Mouse (Mus musculus): ENCODE data around the gene Gtf3c5. TPM values are rescaled to one million over a fixed set of nuclear protein-coding genes. Genes with fewer than 3 reads are reported as not detected.

The Gtf3c5 gene
- polyA plus RNA-seq, 1 experiment from 2014 or later, result 57.9 TPM

GRCm38 (mm10) chr2:28617498-28618486, 34.2 kb upstream of the Gtf3c5 start:
- no peak for DNase-seq (ENCODE audit: low spot score)
- no peaks in the 10 kb centered on the region for H3K36me3 ChIP-seq (replicated peaks)
- H3K27me3 ChIP-seq (replicated peaks; ENCODE audit: low read depth, poor library complexity, severe bottlenecking), result peaks cover 53% of the 10 kb centered on the region
- 81% methylated on average over 8 of the region's 8 CpGs for WGBS
- H3K27ac ChIP-seq (replicated peaks), result no peak overlapping the region
- peaks cover 13% of the 10 kb centered on the region for H3K4me1 ChIP-seq
- no peak overlapping the region for H3K4me3 ChIP-seq
- H3K9me3 ChIP-seq, result no peaks in the 10 kb centered on the region

GRCm38 (mm10) chr2:28616874-28617273, 33.3 kb upstream of the Gtf3c5 start:
- no peaks in the 10 kb centered on the region for H3K36me3 ChIP-seq (replicated peaks)
- H3K4me1 ChIP-seq, result peaks cover 10% of the 10 kb centered on the region
- no peak overlapping the region for H3K4me3 ChIP-seq
- DNase-seq (ENCODE audit: low spot score), result no peak
- WGBS, result 78% methylated on average over 9 of the region's 9 CpGs
- H3K9me3 ChIP-seq, result no peaks in the 10 kb centered on the region
- peaks cover 44% of the 10 kb centered on the region for H3K27me3 ChIP-seq (replicated peaks; ENCODE audit: low read depth, poor library complexity, severe bottlenecking)
- no peak overlapping the region for H3K27ac ChIP-seq (replicated peaks)

GRCm38 (mm10) chr2:28616358-28616757, 32.8 kb upstream of the Gtf3c5 start:
- no peak for DNase-seq (ENCODE audit: low spot score)
- WGBS, result 32% methylated on average over 5 of the region's 5 CpGs

GRCm38 (mm10) chr2:28613599-28613998, 30.0 kb upstream of the Gtf3c5 start:
- no peak for DNase-seq (ENCODE audit: low spot score)
- Histone ChIP-seq H3K9me3 (no peaks in the 10 kb centered on the region), H3K27ac (replicated peaks) (no peak overlapping the region), H3K4me1 (peaks cover 16% of the 10 kb centered on the region), H3K27me3 (replicated peaks; ENCODE audit: low read depth, poor library complexity, severe bottlenecking) (peaks cover 14% of the 10 kb centered on the region), H3K36me3 (replicated peaks) (no peaks in the 10 kb centered on the region), H3K4me3 (no peak overlapping the region)
- 93% methylated on average over 10 of the region's 10 CpGs for WGBS

More at GRCm38 (mm10) chr2:28616358-28616757, 32.8 kb upstream of the Gtf3c5 start:
- Histone ChIP-seq H3K4me3 (no peak overlapping the region), H3K36me3 (replicated peaks) (no peaks in the 10 kb centered on the region), H3K27me3 (replicated peaks; ENCODE audit: low read depth, poor library complexity, severe bottlenecking) (peaks cover 39% of the 10 kb centered on the region), H3K27ac (replicated peaks) (no peak overlapping the region), H3K4me1 (peaks cover 10% of the 10 kb centered on the region), H3K9me3 (no peaks in the 10 kb centered on the region)

- Histone ChIP-seq H3K4me3 (no peak overlapping the region), H3K27me3 (replicated peaks; ENCODE audit: low read depth, poor library complexity, severe bottlenecking) (peaks cover 6% of the 10 kb centered on the region; the same call in 1 of the 2 replicates), H3K4me1 (peaks cover 20% of the 10 kb centered on the region), H3K27ac (replicated peaks) (no peak overlapping the region), H3K9me3 (no peaks in the 10 kb centered on the region), H3K36me3 (replicated peaks) (no peaks in the 10 kb centered on the region)
- WGBS, result 63% methylated on average over 10 of the region's 10 CpGs
- no peak for DNase-seq (ENCODE audit: low spot score)
These were observed 29.0 kb upstream of the Gtf3c5 start for GRCm38 (mm10) chr2:28612436-28613063.

- H3K27ac ChIP-seq (replicated peaks), result no peak overlapping the region
- no peaks in the 10 kb centered on the region for H3K36me3 ChIP-seq (replicated peaks)
- no peaks in the 10 kb centered on the region; the same call in 1 of the 2 replicates for H3K27me3 ChIP-seq (replicated peaks; ENCODE audit: low read depth, poor library complexity, severe bottlenecking)
- no peak overlapping the region for H3K4me3 ChIP-seq
- WGBS, result 87% methylated on average over 17 of the region's 17 CpGs
- H3K4me1 ChIP-seq, result peaks cover 29% of the 10 kb centered on the region
- H3K9me3 ChIP-seq, result no peaks in the 10 kb centered on the region
- DNase-seq (ENCODE audit: low spot score), result no peak
These were observed 27.8 kb upstream of the Gtf3c5 start for GRCm38 (mm10) chr2:28611407-28611787.

- no peak for DNase-seq (ENCODE audit: low spot score)
- no peak overlapping the region for H3K27ac ChIP-seq (replicated peaks)
- 73% methylated on average over 12 of the region's 12 CpGs for WGBS
These were observed 27.3 kb upstream of the Gtf3c5 start for GRCm38 (mm10) chr2:28610716-28611406.

GRCm38 (mm10) chr2:28609851-28610250, 26.3 kb upstream of the Gtf3c5 start:
- H3K27ac ChIP-seq (replicated peaks), result no peak overlapping the region
- no peak overlapping the region for H3K4me3 ChIP-seq
- no peaks in the 10 kb centered on the region for H3K9me3 ChIP-seq
- H3K36me3 ChIP-seq (replicated peaks), result no peaks in the 10 kb centered on the region
- 92% methylated on average over 10 of the region's 10 CpGs for WGBS
- H3K27me3 ChIP-seq (replicated peaks; ENCODE audit: low read depth, poor library complexity, severe bottlenecking), result no peaks in the 10 kb centered on the region; the same call in 1 of the 2 replicates
- no peak for DNase-seq (ENCODE audit: low spot score)
- peaks cover 31% of the 10 kb centered on the region for H3K4me1 ChIP-seq

More at GRCm38 (mm10) chr2:28610716-28611406, 27.3 kb upstream of the Gtf3c5 start:
- H3K36me3 ChIP-seq (replicated peaks), result no peaks in the 10 kb centered on the region
- no peaks in the 10 kb centered on the region for H3K9me3 ChIP-seq
- H3K4me3 ChIP-seq, result no peak overlapping the region
- H3K4me1 ChIP-seq, result peaks cover 31% of the 10 kb centered on the region
- H3K27me3 ChIP-seq (replicated peaks; ENCODE audit: low read depth, poor library complexity, severe bottlenecking), result no peaks in the 10 kb centered on the region; the same call in 1 of the 2 replicates

- H3K27ac ChIP-seq (replicated peaks), result no peak overlapping the region
- H3K4me1 ChIP-seq, result peaks cover 31% of the 10 kb centered on the region
- no peak overlapping the region for H3K4me3 ChIP-seq
- H3K9me3 ChIP-seq, result no peaks in the 10 kb centered on the region
- no peaks in the 10 kb centered on the region for H3K36me3 ChIP-seq (replicated peaks)
- DNase-seq (ENCODE audit: low spot score), result no peak
- no peaks in the 10 kb centered on the region for H3K27me3 ChIP-seq (replicated peaks; ENCODE audit: low read depth, poor library complexity, severe bottlenecking)
- WGBS, result 48% methylated on average over 10 of the region's 10 CpGs
These were observed 24.0 kb upstream of the Gtf3c5 start for GRCm38 (mm10) chr2:28607341-28608165.

- H3K27me3 ChIP-seq (replicated peaks; ENCODE audit: low read depth, poor library complexity, severe bottlenecking), result no peaks in the 10 kb centered on the region
- 66% methylated on average over 8 of the region's 8 CpGs for WGBS
- no peaks in the 10 kb centered on the region for H3K9me3 ChIP-seq
- no peak overlapping the region for H3K4me3 ChIP-seq
- no peaks in the 10 kb centered on the region for H3K36me3 ChIP-seq (replicated peaks)
- H3K27ac ChIP-seq (replicated peaks), result no peak overlapping the region
- peaks cover 36% of the 10 kb centered on the region for H3K4me1 ChIP-seq
- no peak for DNase-seq (ENCODE audit: low spot score)
These were observed 23.2 kb upstream of the Gtf3c5 start for GRCm38 (mm10) chr2:28606601-28607340.

- Histone ChIP-seq H3K36me3 (replicated peaks) (no peaks in the 10 kb centered on the region), H3K27me3 (replicated peaks; ENCODE audit: low read depth, poor library complexity, severe bottlenecking) (no peaks in the 10 kb centered on the region), H3K4me1 (peaks cover 31% of the 10 kb centered on the region), H3K27ac (replicated peaks) (no peak overlapping the region), H3K4me3 (no peak overlapping the region), H3K9me3 (no peaks in the 10 kb centered on the region)
- no peak for DNase-seq (ENCODE audit: low spot score)
- 71% methylated on average over 14 of the region's 14 CpGs for WGBS
These were observed 22.4 kb upstream of the Gtf3c5 start for GRCm38 (mm10) chr2:28605789-28606541.
